Mouse (Mus musculus): ENCODE results near the gene Col4a6. TPM values are rescaled to one million over a fixed set of nuclear protein-coding genes. Genes with fewer than 3 reads are reported as not detected.

Col4a6 gene
- total RNA-seq, 1 experiment = 1.2 TPM

DNA sequence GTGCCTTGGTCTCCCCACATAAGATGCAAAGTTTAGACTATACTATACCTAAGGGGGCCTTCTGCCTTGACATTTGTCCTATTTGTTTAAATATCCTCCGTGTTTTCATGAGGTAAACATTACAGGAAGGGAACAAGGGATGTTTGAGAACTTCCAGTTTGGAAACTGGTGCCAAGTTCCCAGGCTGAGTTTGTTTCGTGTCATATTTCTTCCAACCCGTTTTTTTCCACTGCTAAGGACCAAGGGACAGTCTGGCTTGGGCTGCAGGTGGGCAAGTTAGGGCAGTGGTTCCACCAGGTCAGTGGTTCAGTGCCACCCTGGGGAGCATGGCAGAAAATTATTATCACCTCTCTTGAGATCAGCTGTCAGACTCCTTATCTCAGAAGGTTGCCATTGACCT lies 158.1 kb downstream of the Col4a6 start:
- Histone ChIP-seq H3K36me3 (ENCODE audit: control insufficient read depth, insufficient read depth, low read length, poor library complexity, severe bottlenecking) (no peaks in the 10 kb centered on the region), H3K4me3 (ENCODE audit: insufficient read depth in 1 of 2, low read depth in 1 of 2, low read length in 2 of 2, poor library complexity in 1 of 2, severe bottlenecking in 1 of 2) (no peak overlapping the region), H3K9me3 (ENCODE audit: control insufficient read depth, insufficient read depth, low read depth, low read length) (no peaks in the 10 kb centered on the region), H3K27ac (ENCODE audit: insufficient read depth, low read depth, low read length, poor library complexity, severe bottlenecking) (no peak overlapping the region), H3K9ac (ENCODE audit: insufficient read depth, low read depth, low read length, poor library complexity, severe bottlenecking) (no peak overlapping the region), H3K4me1 (ENCODE audit: control insufficient read depth in 2 of 2, insufficient read depth in 2 of 2, low read length in 2 of 2, poor library complexity in 1 of 2) (no peaks in the 10 kb centered on the region)
- DNase-seq (ENCODE audit: low read depth, low spot score) = no peak
- no peak for TF ChIP-seq ZNF384 (IDR thresholded peaks at IDR 0.05; ENCODE audit: low read depth, low read length)
- no peak for TF ChIP-seq HCFC1 (IDR thresholded peaks at IDR 0.05; ENCODE audit: borderline replicate concordance, insufficient read depth, low read length)
- TF ChIP-seq ZC3H11A (IDR thresholded peaks at IDR 0.05; ENCODE audit: borderline replicate concordance, low read depth, low read length) = no peak
- no peak for TF ChIP-seq CHD2 (IDR thresholded peaks at IDR 0.05; ENCODE audit: low read depth, low read length)
- TF ChIP-seq MAFK (IDR thresholded peaks at IDR 0.05; ENCODE audit: insufficient read depth, low read depth, low read length) = no peak
- in situ Hi-C loops (cut with MboI; ENCODE audit: low sequenced_read_pairs in 2 of 2, unreplicated experiment in 2 of 2) = no loop called here

DNA sequence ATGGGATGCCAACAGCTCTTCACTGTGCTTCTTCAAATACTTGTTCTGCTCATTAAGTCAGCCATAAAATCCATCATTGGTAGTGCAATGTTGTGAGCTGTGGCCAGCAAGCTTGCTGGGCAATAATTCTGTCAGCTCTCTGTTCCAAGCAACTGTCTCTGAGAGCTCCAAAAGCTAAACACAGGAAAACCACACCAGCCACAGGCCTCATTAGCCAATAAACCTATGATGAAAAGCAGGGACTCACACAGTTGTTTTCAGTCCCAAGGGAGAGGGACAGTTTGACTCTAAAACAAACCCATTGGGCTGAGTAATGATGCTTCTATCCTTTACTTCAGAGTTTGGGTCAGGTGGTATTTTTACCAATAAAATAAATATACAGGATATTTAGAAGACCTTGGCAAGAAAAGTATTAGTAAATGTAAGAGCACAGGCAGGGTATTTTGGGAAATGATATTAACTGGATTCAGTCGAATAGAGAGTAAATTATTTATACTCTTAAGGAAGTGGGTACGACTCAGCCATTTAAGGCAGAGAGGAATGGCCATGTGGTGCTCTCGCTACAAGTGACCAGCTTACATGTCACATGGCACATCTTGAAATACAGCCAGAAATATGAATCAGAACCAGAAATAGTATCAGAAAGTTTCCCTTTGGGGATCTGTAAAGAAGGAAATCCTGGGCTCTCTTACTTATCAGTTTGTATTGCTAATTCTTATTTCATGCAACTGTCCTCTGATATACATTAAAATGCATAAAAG lies 181.0 kb downstream of the Col4a6 start:
- DNase-seq (ENCODE audit: low read depth, low spot score) = no peak
- H3K9me3 ChIP-seq (ENCODE audit: control insufficient read depth, insufficient read depth, low read depth, low read length) = no peaks in the 10 kb centered on the region
- H3K9ac ChIP-seq (ENCODE audit: insufficient read depth, low read depth, low read length, poor library complexity, severe bottlenecking) = no peak overlapping the region
- no peak overlapping the region for H3K4me3 ChIP-seq (ENCODE audit: insufficient read depth in 1 of 2, low read depth in 1 of 2, low read length in 2 of 2, poor library complexity in 1 of 2, severe bottlenecking in 1 of 2)
- TF ChIP-seq ZC3H11A (IDR thresholded peaks at IDR 0.05; ENCODE audit: borderline replicate concordance, low read depth, low read length) (no peak), ZNF384 (IDR thresholded peaks at IDR 0.05; ENCODE audit: low read depth, low read length) (no peak), MAFK (IDR thresholded peaks at IDR 0.05; ENCODE audit: insufficient read depth, low read depth, low read length) (no peak), HCFC1 (IDR thresholded peaks at IDR 0.05; ENCODE audit: borderline replicate concordance, insufficient read depth, low read length) (no peak), CHD2 (IDR thresholded peaks at IDR 0.05; ENCODE audit: low read depth, low read length) (no peak)
- no peaks in the 10 kb centered on the region for H3K36me3 ChIP-seq (ENCODE audit: control insufficient read depth, insufficient read depth, low read length, poor library complexity, severe bottlenecking)
- H3K27ac ChIP-seq (ENCODE audit: insufficient read depth, low read depth, low read length, poor library complexity, severe bottlenecking) = no peak overlapping the region
- in situ Hi-C loops (cut with MboI; ENCODE audit: low sequenced_read_pairs in 2 of 2, unreplicated experiment in 2 of 2) = no loop called here
- H3K4me1 ChIP-seq (ENCODE audit: control insufficient read depth in 2 of 2, insufficient read depth in 2 of 2, low read length in 2 of 2, poor library complexity in 1 of 2) = no peaks in the 10 kb centered on the region

DNA sequence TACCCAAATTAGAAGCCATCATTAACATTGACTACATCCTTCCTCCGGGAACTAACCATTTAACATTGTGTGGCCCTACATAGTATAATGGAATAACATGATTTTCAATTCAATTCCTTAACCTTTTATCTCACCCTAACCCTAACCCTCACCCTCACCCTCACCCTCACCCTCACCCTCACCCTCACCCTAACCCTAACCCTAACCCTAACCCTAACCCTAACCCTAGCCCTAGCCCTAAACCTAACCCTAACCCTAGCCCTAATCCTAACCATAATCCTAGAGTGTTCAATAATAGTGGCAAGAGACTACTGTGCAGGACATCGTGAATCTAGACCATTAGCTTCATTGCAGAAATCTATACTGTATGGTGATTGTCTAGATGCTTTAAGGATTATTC lies 197.5 kb downstream of the Col4a6 start:
- TF ChIP-seq ZC3H11A (IDR thresholded peaks at IDR 0.05; ENCODE audit: borderline replicate concordance, low read depth, low read length) (no peak), CHD2 (IDR thresholded peaks at IDR 0.05; ENCODE audit: low read depth, low read length) (no peak), ZNF384 (IDR thresholded peaks at IDR 0.05; ENCODE audit: low read depth, low read length) (no peak), HCFC1 (IDR thresholded peaks at IDR 0.05; ENCODE audit: borderline replicate concordance, insufficient read depth, low read length) (no peak)
- Histone ChIP-seq H3K4me1 (ENCODE audit: control insufficient read depth in 2 of 2, insufficient read depth in 2 of 2, low read length in 2 of 2, poor library complexity in 1 of 2) (no peaks in the 10 kb centered on the region), H3K4me3 (ENCODE audit: insufficient read depth in 1 of 2, low read depth in 1 of 2, low read length in 2 of 2, poor library complexity in 1 of 2, severe bottlenecking in 1 of 2) (no peak overlapping the region), H3K27ac (ENCODE audit: insufficient read depth, low read depth, low read length, poor library complexity, severe bottlenecking) (no peak overlapping the region), H3K9me3 (ENCODE audit: control insufficient read depth, insufficient read depth, low read depth, low read length) (no peaks in the 10 kb centered on the region), H3K36me3 (ENCODE audit: control insufficient read depth, insufficient read depth, low read length, poor library complexity, severe bottlenecking) (no peaks in the 10 kb centered on the region), H3K9ac (ENCODE audit: insufficient read depth, low read depth, low read length, poor library complexity, severe bottlenecking) (no peak overlapping the region)
- DNase-seq (ENCODE audit: low read depth, low spot score) = peak; percentile 39
- in situ Hi-C loops (cut with MboI; ENCODE audit: low sequenced_read_pairs in 2 of 2, unreplicated experiment in 2 of 2) = no loop called here

DNA sequence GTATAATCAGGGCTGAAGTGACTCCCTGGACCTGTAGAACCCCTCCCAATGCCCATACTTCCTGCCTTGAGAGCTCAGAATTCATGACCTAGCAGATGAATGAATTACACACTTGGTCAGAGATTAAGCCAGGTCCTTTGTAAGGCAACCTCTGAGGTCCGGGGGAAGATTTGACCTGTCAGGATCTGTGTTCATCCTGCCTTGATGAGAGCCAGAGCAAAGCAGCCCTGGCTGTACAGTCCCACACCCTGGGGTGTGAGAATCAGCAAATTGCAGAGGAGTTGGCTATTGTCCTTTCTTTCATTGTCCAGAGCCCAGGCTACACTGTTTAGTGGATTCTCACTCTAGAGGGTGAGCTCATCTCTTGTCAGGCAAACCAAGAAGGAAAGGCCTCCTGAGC lies 207.9 kb downstream of the Col4a6 start:
- H3K36me3 ChIP-seq (ENCODE audit: control insufficient read depth, insufficient read depth, low read length, poor library complexity, severe bottlenecking) = no peaks in the 10 kb centered on the region
- H3K4me1 ChIP-seq (ENCODE audit: control insufficient read depth in 2 of 2, insufficient read depth in 2 of 2, low read length in 2 of 2, poor library complexity in 1 of 2) = no peaks in the 10 kb centered on the region
- TF ChIP-seq HCFC1 (IDR thresholded peaks at IDR 0.05; ENCODE audit: borderline replicate concordance, insufficient read depth, low read length) = no peak
- TF ChIP-seq ZNF384 (IDR thresholded peaks at IDR 0.05; ENCODE audit: low read depth, low read length) = no peak
- TF ChIP-seq MAFK (IDR thresholded peaks at IDR 0.05; ENCODE audit: insufficient read depth, low read depth, low read length) = no peak
- no peak for TF ChIP-seq ZC3H11A (IDR thresholded peaks at IDR 0.05; ENCODE audit: borderline replicate concordance, low read depth, low read length)
- no peak for TF ChIP-seq CHD2 (IDR thresholded peaks at IDR 0.05; ENCODE audit: low read depth, low read length)
- no peak overlapping the region for H3K27ac ChIP-seq (ENCODE audit: insufficient read depth, low read depth, low read length, poor library complexity, severe bottlenecking)
- no peak overlapping the region for H3K9ac ChIP-seq (ENCODE audit: insufficient read depth, low read depth, low read length, poor library complexity, severe bottlenecking)
- in situ Hi-C loops (cut with MboI; ENCODE audit: low sequenced_read_pairs in 2 of 2, unreplicated experiment in 2 of 2) = no loop called here
- no peak overlapping the region for H3K4me3 ChIP-seq (ENCODE audit: insufficient read depth in 1 of 2, low read depth in 1 of 2, low read length in 2 of 2, poor library complexity in 1 of 2, severe bottlenecking in 1 of 2)
- H3K9me3 ChIP-seq (ENCODE audit: control insufficient read depth, insufficient read depth, low read depth, low read length) = no peaks in the 10 kb centered on the region
- DNase-seq (ENCODE audit: low read depth, low spot score) = no peak

Data from ES-E14 (cell line).